Mouse (Mus musculus): Measurements from ENCODE around the gene 4930447F04Rik. TPM values are rescaled to one million over a fixed set of nuclear protein-coding genes. Genes with fewer than 3 reads are reported as not detected.

4930447F04Rik gene
- not detected in 2 replicates for polyA plus RNA-seq (2015; fragmentation: Nextera tagmentation; extraction: Ambion mirVana)

GRCm38 (mm10) chrX:66304124-66304523 is at the start of gene 4930447F04Rik:
Gene 4930447F04Rik (minus strand): TSS chrX:66304224.
- Histone ChIP-seq H3K27ac (ENCODE audit: low read depth, low read length) (no peak within 1 kb of the TSS), H3K4me2 (replicated peaks; ENCODE audit: low read depth) (no peak within 1 kb of the TSS), H3K4me1 (replicated peaks; ENCODE audit: control insufficient read depth, insufficient read depth, low read length) (no peaks in the 10 kb centered on the region), H3K36me3 (ENCODE audit: control insufficient read depth, insufficient read depth) (no peaks in the 10 kb centered on the region), H3K9me3 (ENCODE audit: control insufficient read depth) (no peaks in the 10 kb centered on the region), H3K4me3 (ENCODE audit: low read depth, low read length) (no peak within 1 kb of the TSS), H3K27me3 (replicated peaks; ENCODE audit: control insufficient read depth, insufficient read depth, low read length) (no peaks in the 10 kb centered on the region), H3K9ac (ENCODE audit: low read depth, low read length) (no peak within 1 kb of the TSS)
- no peak for TF ChIP-seq CTCF (IDR thresholded peaks at IDR 0.05; ENCODE audit: low read depth)
- ATAC-seq: no peak
- 83% methylated on average over 1 of the region's 1 CpGs for WGBS

Data from intestine, postnatal 0 days (tissue).